Mouse (Mus musculus): ENCODE results near the gene Vrk2. TPM values are rescaled to one million over a fixed set of nuclear protein-coding genes. Genes with fewer than 3 reads are reported as not detected.

Gene Vrk2
- 16.4 and 16.8 TPM in 2 replicates for polyA plus RNA-seq (2014; fragmentation: Nextera tagmentation; extraction: Ambion mirVana)

DNA sequence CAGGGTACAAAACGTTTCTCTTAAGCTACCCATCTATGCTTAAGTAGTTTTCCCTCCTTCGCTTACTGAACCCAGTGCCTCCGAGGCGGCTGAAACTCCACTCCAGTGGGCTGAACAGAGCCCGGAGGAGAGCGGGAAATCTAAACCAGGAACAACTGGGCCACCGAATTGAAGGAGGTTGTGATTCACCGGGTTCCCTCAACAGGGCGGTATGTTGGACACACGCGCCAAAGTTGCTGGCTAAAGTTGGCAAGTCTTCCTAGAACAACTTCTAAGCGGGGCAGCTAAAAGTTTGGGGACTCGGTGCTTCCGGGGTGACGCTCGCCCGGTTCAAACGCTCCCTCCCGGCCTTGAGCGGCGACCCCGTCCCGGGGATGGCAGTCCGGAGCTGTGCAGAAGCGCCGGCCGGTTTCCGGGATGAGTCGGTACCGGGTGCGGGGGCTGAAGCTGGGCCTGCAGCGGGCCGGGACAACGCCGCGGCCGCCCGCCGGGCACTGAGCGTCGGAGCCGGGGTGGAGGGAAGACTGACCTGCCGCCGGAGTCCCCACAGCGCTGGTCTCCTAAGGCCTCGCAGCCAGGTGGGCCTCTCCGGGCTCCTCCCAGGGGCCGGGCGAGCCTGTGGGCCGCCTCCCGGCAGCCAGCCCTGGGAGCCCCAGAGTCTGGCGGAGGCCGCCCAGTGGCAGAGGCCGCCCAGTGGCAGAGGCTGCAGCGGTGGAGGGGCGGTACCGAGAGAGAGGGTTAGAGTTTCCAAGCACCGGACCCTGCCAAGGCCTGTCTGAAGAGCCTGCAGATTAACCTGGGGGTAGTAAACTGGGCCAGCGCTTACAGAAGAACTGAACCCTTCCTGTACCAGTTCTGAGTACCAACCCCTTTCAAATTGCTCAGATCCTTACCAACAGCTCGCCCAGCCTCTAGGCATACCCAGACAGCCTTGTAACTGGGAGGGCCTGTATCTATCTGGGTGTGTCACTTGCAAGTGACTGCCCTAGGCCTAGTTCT lies at the start of gene Vrk2, which contains the start of gene Gm6899:
Gene Vrk2 (minus strand): TSS at position 939 of the 999 bp plus-strand sequence.
Gene Gm6899 (plus strand): TSS at position 181 of the 999 bp plus-strand sequence.
- Histone ChIP-seq H3K36me3 (ENCODE audit: control insufficient read depth, insufficient read depth, low read length) (peaks cover 4% of the 10 kb centered on the region; the same call in 1 of the 2 replicates), H3K27ac (replicated peaks in 1 of 2; ENCODE audit: control insufficient read depth in 1 of 2, insufficient read depth in 1 of 2, low read depth in 2 of 2, low read length in 2 of 2) (peak within 1 kb of the TSS; percentile 70 to 85), H3K9me3 (ENCODE audit: control insufficient read depth, low read length) (no peaks in the 10 kb centered on the region), H3K9ac (ENCODE audit: low read length) (peak within 1 kb of the TSS; percentile 87), H3K27me3 (ENCODE audit: control insufficient read depth, insufficient read depth, low read length) (no peaks in the 10 kb centered on the region), H3K4me3 (ENCODE audit: control insufficient read depth in 1 of 2, insufficient read depth in 1 of 2, low read depth in 1 of 2, low read length in 2 of 2) (peak within 1 kb of the TSS; percentile 69 to 80), H3K4me1 (ENCODE audit: control insufficient read depth in 2 of 2, insufficient read depth in 2 of 2, low read length in 2 of 2) (peaks cover 3 to 7% of the 10 kb centered on the region in 2 experiments; a peak in 3 of 4 replicates), H3K4me2 (ENCODE audit: low read length) (peak within 1 kb of the TSS; percentile 77)
- ATAC-seq (ENCODE audit: insufficient number of reproducible peaks, insufficient read depth, low FRiP score, low read depth), result peak; percentile 99
- under 1% methylated on average over 59 of the region's 60 CpGs for WGBS

DNA sequence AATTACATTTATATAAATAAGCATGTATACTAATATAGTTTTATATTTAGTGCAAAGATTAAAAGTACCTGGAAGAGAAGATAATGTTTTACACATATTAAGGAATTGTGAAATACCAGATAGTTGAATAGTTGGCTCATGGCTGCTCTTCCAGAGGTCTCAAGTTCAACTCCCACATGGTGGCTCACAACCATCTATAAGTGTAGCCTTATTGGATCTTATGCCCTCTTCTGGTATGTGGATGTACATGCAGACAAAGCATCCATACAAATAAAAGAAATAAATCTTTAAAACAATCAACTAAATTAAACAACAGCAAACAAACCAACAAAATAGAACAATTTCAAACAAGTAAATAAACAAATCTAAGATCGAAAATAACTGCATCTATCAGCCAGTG lies 48.3 kb upstream of the Vrk2 start:
- no peak overlapping the region for H3K27ac ChIP-seq (replicated peaks in 1 of 2; ENCODE audit: control insufficient read depth in 1 of 2, insufficient read depth in 1 of 2, low read depth in 2 of 2, low read length in 2 of 2)
- H3K4me3 ChIP-seq (ENCODE audit: control insufficient read depth in 1 of 2, insufficient read depth in 1 of 2, low read depth in 1 of 2, low read length in 2 of 2), result no peak overlapping the region
- no peak overlapping the region for H3K9ac ChIP-seq (ENCODE audit: low read length)
- H3K4me1 ChIP-seq (ENCODE audit: control insufficient read depth in 2 of 2, insufficient read depth in 2 of 2, low read length in 2 of 2), result no peaks in the 10 kb centered on the region
- H3K36me3 ChIP-seq (ENCODE audit: control insufficient read depth, insufficient read depth, low read length), result no peaks in the 10 kb centered on the region
- no peaks in the 10 kb centered on the region for H3K9me3 ChIP-seq (ENCODE audit: control insufficient read depth, low read length)
- no peak overlapping the region for H3K4me2 ChIP-seq (ENCODE audit: low read length)
- 84% methylated on average over 1 of the region's 1 CpGs for WGBS
- no peak for ATAC-seq (ENCODE audit: insufficient number of reproducible peaks, insufficient read depth, low FRiP score, low read depth)
- no peaks in the 10 kb centered on the region for H3K27me3 ChIP-seq (ENCODE audit: control insufficient read depth, insufficient read depth, low read length)

DNA sequence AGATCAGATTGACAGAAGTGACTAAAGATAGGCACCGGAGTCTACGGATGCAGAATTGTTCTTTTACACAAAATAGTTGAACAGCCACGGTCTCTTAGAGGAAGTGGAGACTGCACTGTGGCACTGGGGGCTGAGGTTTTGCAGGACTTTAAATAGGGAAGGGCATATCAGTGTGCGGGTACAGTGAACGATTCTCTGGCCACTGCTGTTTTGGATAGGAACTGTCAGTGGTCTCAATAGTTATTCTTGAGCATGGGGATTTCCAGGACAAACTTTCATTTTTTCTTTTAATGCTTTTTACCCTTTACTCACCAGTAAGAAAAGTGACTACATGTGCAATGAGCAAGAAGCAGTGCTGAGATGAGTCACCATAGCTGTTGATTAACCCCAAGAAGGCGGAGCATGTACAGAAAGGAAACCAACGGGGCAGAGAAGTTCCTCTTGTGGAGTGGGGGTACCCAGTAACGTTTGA lies 46.6 kb upstream of the Vrk2 start:
- Histone ChIP-seq H3K4me2 (ENCODE audit: low read length) (no peak overlapping the region), H3K36me3 (ENCODE audit: control insufficient read depth, insufficient read depth, low read length) (no peaks in the 10 kb centered on the region), H3K9ac (ENCODE audit: low read length) (no peak overlapping the region), H3K9me3 (ENCODE audit: control insufficient read depth, low read length) (no peaks in the 10 kb centered on the region), H3K4me3 (ENCODE audit: control insufficient read depth in 1 of 2, insufficient read depth in 1 of 2, low read depth in 1 of 2, low read length in 2 of 2) (no peak overlapping the region), H3K4me1 (ENCODE audit: control insufficient read depth in 2 of 2, insufficient read depth in 2 of 2, low read length in 2 of 2) (no peaks in the 10 kb centered on the region), H3K27me3 (ENCODE audit: control insufficient read depth, insufficient read depth, low read length) (no peaks in the 10 kb centered on the region), H3K27ac (replicated peaks in 1 of 2; ENCODE audit: control insufficient read depth in 1 of 2, insufficient read depth in 1 of 2, low read depth in 2 of 2, low read length in 2 of 2) (no peak overlapping the region)
- ATAC-seq (ENCODE audit: insufficient number of reproducible peaks, insufficient read depth, low FRiP score, low read depth), result no peak
- WGBS, result 62% methylated on average over 8 of the region's 8 CpGs

DNA sequence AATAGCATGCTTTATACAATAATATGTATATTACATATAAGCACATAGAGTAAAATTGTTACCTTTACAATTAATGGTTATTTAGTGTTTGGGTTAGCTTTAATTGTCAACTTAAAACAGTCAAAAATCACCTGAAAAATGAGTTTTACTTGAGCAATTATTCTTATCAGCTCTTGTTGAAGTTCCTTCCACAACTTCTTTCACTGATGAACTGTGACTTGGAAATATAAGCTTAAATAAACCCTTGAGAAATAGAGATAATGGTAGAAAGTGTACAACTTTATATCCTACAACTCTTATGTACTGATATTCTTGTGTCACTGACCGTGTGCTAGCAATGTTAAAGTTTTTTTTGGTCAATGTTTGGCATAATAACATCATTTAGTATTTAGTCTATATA lies 42.4 kb upstream of the Vrk2 start:
- Histone ChIP-seq H3K36me3 (ENCODE audit: control insufficient read depth, insufficient read depth, low read length) (no peaks in the 10 kb centered on the region), H3K4me2 (ENCODE audit: low read length) (no peak overlapping the region), H3K4me1 (ENCODE audit: control insufficient read depth in 2 of 2, insufficient read depth in 2 of 2, low read length in 2 of 2) (no peaks in the 10 kb centered on the region), H3K27me3 (ENCODE audit: control insufficient read depth, insufficient read depth, low read length) (no peaks in the 10 kb centered on the region), H3K9ac (ENCODE audit: low read length) (no peak overlapping the region), H3K4me3 (ENCODE audit: control insufficient read depth in 1 of 2, insufficient read depth in 1 of 2, low read depth in 1 of 2, low read length in 2 of 2) (no peak overlapping the region), H3K27ac (replicated peaks in 1 of 2; ENCODE audit: control insufficient read depth in 1 of 2, insufficient read depth in 1 of 2, low read depth in 2 of 2, low read length in 2 of 2) (no peak overlapping the region), H3K9me3 (ENCODE audit: control insufficient read depth, low read length) (no peaks in the 10 kb centered on the region)
- 77% methylated on average over 1 of the region's 1 CpGs for WGBS
- no peak for ATAC-seq (ENCODE audit: insufficient number of reproducible peaks, insufficient read depth, low FRiP score, low read depth)

DNA sequence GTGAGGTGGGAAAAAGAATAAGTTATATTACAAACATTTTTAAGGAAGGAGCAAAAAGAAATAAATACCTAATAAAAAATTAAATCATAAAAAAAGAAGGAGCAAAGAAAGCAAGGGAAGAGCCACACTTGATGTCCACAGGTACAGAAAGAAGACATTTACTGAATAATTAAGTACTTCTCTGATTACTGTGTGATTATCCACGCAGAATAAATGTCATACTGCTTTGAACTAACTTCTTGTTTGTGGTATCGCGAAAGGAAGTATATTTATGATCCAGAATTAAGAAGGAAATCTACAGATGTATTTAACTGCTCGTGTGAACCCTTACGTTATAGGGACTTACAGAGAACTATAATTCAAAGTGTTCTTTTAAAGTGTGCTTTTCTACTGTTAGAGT lies 28.9 kb upstream of the Vrk2 start:
- Histone ChIP-seq H3K36me3 (ENCODE audit: control insufficient read depth, insufficient read depth, low read length) (no peaks in the 10 kb centered on the region), H3K4me2 (ENCODE audit: low read length) (no peak overlapping the region), H3K9ac (ENCODE audit: low read length) (no peak overlapping the region), H3K4me3 (ENCODE audit: control insufficient read depth in 1 of 2, insufficient read depth in 1 of 2, low read depth in 1 of 2, low read length in 2 of 2) (no peak overlapping the region), H3K9me3 (ENCODE audit: control insufficient read depth, low read length) (no peaks in the 10 kb centered on the region), H3K4me1 (ENCODE audit: control insufficient read depth in 2 of 2, insufficient read depth in 2 of 2, low read length in 2 of 2) (no peaks in the 10 kb centered on the region), H3K27ac (replicated peaks in 1 of 2; ENCODE audit: control insufficient read depth in 1 of 2, insufficient read depth in 1 of 2, low read depth in 2 of 2, low read length in 2 of 2) (no peak overlapping the region), H3K27me3 (ENCODE audit: control insufficient read depth, insufficient read depth, low read length) (no peaks in the 10 kb centered on the region)
- WGBS, result 80% methylated on average over 5 of the region's 5 CpGs
- ATAC-seq (ENCODE audit: insufficient number of reproducible peaks, insufficient read depth, low FRiP score, low read depth), result no peak

DNA sequence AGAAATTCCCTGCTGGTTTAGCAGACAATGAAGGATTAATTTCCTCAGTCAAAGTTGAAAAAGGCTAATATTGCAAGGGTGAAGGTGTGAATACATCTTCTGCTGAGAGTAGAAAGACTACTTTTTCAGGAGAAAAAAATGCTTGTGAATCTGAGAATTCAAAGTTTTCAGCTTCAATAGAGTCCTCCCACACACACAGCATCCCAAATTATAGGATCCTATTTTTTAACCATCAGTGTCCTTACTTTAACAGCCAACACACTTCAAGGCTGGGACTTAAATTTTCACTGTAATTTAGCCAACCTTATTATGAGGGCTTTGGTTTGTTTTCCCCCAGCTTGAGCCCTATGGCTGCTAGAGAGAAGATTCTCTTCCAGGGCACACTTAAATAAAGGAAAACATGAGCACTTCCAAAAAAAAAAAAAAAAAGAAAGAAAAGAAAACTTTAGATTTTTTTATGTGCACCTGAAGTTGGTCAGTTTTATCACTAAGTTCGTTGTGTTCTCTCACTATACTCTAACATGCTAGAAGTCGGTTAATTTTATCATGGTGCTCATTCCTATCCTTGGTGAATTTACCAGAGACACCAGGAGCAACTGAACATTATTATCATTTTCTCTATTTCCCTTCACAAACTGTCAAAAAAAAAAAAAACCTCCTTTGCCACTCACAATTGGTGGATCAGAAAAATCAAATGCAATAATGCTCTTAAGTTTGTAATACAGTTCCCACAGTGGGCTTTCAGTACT lies 24.9 kb upstream of the Vrk2 start:
- WGBS, result 69% methylated on average over 2 of the region's 2 CpGs
- Histone ChIP-seq H3K9ac (ENCODE audit: low read length) (no peak overlapping the region), H3K27me3 (ENCODE audit: control insufficient read depth, insufficient read depth, low read length) (no peaks in the 10 kb centered on the region), H3K9me3 (ENCODE audit: control insufficient read depth, low read length) (no peaks in the 10 kb centered on the region), H3K4me3 (ENCODE audit: control insufficient read depth in 1 of 2, insufficient read depth in 1 of 2, low read depth in 1 of 2, low read length in 2 of 2) (no peak overlapping the region), H3K4me2 (ENCODE audit: low read length) (no peak overlapping the region), H3K27ac (replicated peaks in 1 of 2; ENCODE audit: control insufficient read depth in 1 of 2, insufficient read depth in 1 of 2, low read depth in 2 of 2, low read length in 2 of 2) (no peak overlapping the region), H3K4me1 (ENCODE audit: control insufficient read depth in 2 of 2, insufficient read depth in 2 of 2, low read length in 2 of 2) (no peaks in the 10 kb centered on the region), H3K36me3 (ENCODE audit: control insufficient read depth, insufficient read depth, low read length) (no peaks in the 10 kb centered on the region)
- no peak for ATAC-seq (ENCODE audit: insufficient number of reproducible peaks, insufficient read depth, low FRiP score, low read depth)

DNA sequence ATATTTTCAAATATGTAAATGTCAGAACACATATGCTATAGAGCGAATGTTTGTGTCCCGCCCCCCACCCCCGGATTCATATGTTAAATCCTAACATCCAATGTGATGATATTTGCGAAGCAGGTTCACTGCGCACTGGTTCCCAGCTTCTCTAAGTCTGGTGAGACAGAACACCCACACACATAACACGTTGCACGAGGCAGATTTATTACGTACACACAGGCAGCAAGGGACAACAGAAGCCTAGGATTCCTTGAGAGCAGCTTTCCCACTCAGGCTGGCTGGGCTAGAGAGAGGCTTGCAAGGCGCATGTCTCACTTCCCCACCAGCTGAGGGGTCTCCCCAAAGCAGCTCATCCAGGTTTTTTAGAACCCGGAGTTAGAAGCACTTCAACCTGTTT lies 15.0 kb upstream of the Vrk2 start:
- WGBS, result 74% methylated on average over 10 of the region's 10 CpGs
- no peaks in the 10 kb centered on the region for H3K9me3 ChIP-seq (ENCODE audit: control insufficient read depth, low read length)
- H3K27ac ChIP-seq (replicated peaks in 1 of 2; ENCODE audit: control insufficient read depth in 1 of 2, insufficient read depth in 1 of 2, low read depth in 2 of 2, low read length in 2 of 2), result no peak overlapping the region
- no peak overlapping the region for H3K9ac ChIP-seq (ENCODE audit: low read length)
- no peak overlapping the region for H3K4me2 ChIP-seq (ENCODE audit: low read length)
- no peak overlapping the region for H3K4me3 ChIP-seq (ENCODE audit: control insufficient read depth in 1 of 2, insufficient read depth in 1 of 2, low read depth in 1 of 2, low read length in 2 of 2)
- no peak for ATAC-seq (ENCODE audit: insufficient number of reproducible peaks, insufficient read depth, low FRiP score, low read depth)
- H3K4me1 ChIP-seq (ENCODE audit: control insufficient read depth in 2 of 2, insufficient read depth in 2 of 2, low read length in 2 of 2), result no peaks in the 10 kb centered on the region
- no peaks in the 10 kb centered on the region for H3K27me3 ChIP-seq (ENCODE audit: control insufficient read depth, insufficient read depth, low read length)
- no peaks in the 10 kb centered on the region for H3K36me3 ChIP-seq (ENCODE audit: control insufficient read depth, insufficient read depth, low read length)
